Mouse (Mus musculus) heart, postnatal 0 days (tissue): ENCODE measurements around the gene Krt15. TPM values are rescaled to one million over a fixed set of nuclear protein-coding genes. Genes with fewer than 3 reads are reported as not detected.

Experiments used
- ATAC-seq: fragments of 200-750 bp; cut with Nextera tagmentation; 2 replicates; pipeline ENCODE4 v1.8.0; 2017; ENCODE audit warnings: low read depth, moderate number of reproducible peaks, moderate library complexity; ENCODE audit not compliant: insufficient read depth
- DNase-seq: peaks from one replicate; pipeline ENCODE4 v3.0.0-alpha.2; 2016; ENCODE audit warnings: low spot score
- H3K27ac ChIP-seq: fragments of 300-500 bp; sonication (generic); 2 replicates; pipeline ENCODE4 v1.5.1; 2014; ENCODE audit warnings: low read depth, mild to moderate bottlenecking
- H3K27me3 ChIP-seq: fragments of 300-500 bp; sonication (generic); 2 replicates; pipeline ENCODE4 v1.6.1; 2014; ENCODE audit warnings: low read length, mixed read lengths; ENCODE audit not compliant: control insufficient read depth, insufficient read depth
- H3K36me3 ChIP-seq: fragments of 300-500 bp; sonication (generic); replicated peaks from 2 replicates; pipeline ENCODE4 v1.6.1; 2014; ENCODE audit warnings: low read length, mixed read lengths; ENCODE audit not compliant: control insufficient read depth, insufficient read depth
- H3K4me1 ChIP-seq: fragments of 300-500 bp; sonication (generic); 2 replicates; pipeline ENCODE4 v1.6.1; 2014; ENCODE audit warnings: antibody characterized with exemption; ENCODE audit not compliant: control insufficient read depth, insufficient read depth
- H3K4me2 ChIP-seq: fragments of 300-500 bp; sonication (generic); 2 replicates; pipeline ENCODE4 v1.6.1; 2014; ENCODE audit warnings: low read depth, mild to moderate bottlenecking, low read length, moderate library complexity
- H3K4me3 ChIP-seq: fragments of 300-500 bp; sonication (generic); 2 replicates; pipeline ENCODE4 v1.5.1; 2014; ENCODE audit warnings: low read depth, low read length
- H3K9ac ChIP-seq: fragments of 300-500 bp; sonication (generic); replicated peaks from 2 replicates; pipeline ENCODE4 v1.6.1; 2014; ENCODE audit warnings: low read depth, low read length, mixed read lengths
- H3K9me3 ChIP-seq: fragments of 300-500 bp; sonication (generic); replicated peaks from 2 replicates; pipeline ENCODE4 v1.6.1; 2016; ENCODE audit warnings: low read length; ENCODE audit not compliant: control insufficient read depth
- CTCF ChIP-seq: IDR thresholded peaks from 2 replicates; pipeline ENCODE4 v1.5.1; 2016; ENCODE audit warnings: antibody characterized with exemption, control low read depth, low read depth
- EP300 ChIP-seq: IDR thresholded peaks from 2 replicates; pipeline ENCODE4 v1.6.1; 2016; ENCODE audit warnings: antibody characterized with exemption, low read depth
- WGBS: fragments of 180-500 bp; shearing (Covaris S2); extraction: QIAGEN DNeasy Blood & Tissue Kit; methylation state at CpG from one replicate; pipeline ENCODE4 v1.1.7; 2014; 5-methylcytosine and 5-hydroxymethylcytosine counted together
- polyA plus RNA-seq: library from polyadenylated mRNA; unstranded; fragments of >200 nt; fragmentation: Nextera tagmentation; extraction: Ambion mirVana; gene quantifications from 2 replicates; pipeline ENCODE4 v1.2.1, GENCODE M21; 2015
- total RNA-seq: library from RNA; depleted of rRNA; stranded (reverse); fragments of >200 nt; gene quantifications from 2 replicates; pipeline ENCODE4 v1.2.3, GENCODE M21; 2014; ENCODE audit warnings: low replicate concordance

Krt15 gene
- total and polyA plus RNA-seq, 2 experiments from 2014 or later, result 0.40 to 8.1 TPM

- Histone ChIP-seq H3K4me2 (no peak overlapping the region), H3K9ac (no peak overlapping the region), H3K4me3 (no peak overlapping the region), H3K4me1 (no peaks in the 10 kb centered on the region), H3K27ac (no peak overlapping the region), H3K9me3 (no peaks in the 10 kb centered on the region), H3K36me3 (no peaks in the 10 kb centered on the region), H3K27me3 (no peaks in the 10 kb centered on the region)
- TF ChIP-seq CTCF (no peak), EP300 (no peak)
- ATAC-seq (no peak), DNase-seq (no peak)
- WGBS, result 40% methylated on average over 5 of the region's 5 CpGs
These were observed 15.4 kb downstream of the Krt15 start for GRCm38 (mm10) chr11:100120331-100120730.

- no peaks in the 10 kb centered on the region for H3K9me3 ChIP-seq
- no peak overlapping the region for H3K4me3 ChIP-seq
- H3K9ac ChIP-seq, result no peak overlapping the region
- no peak overlapping the region for H3K4me2 ChIP-seq
- H3K36me3 ChIP-seq, result no peaks in the 10 kb centered on the region
- 62% methylated on average over 2 of the region's 2 CpGs for WGBS
- TF ChIP-seq EP300 (no peak), CTCF (no peak)
- no peaks in the 10 kb centered on the region for H3K4me1 ChIP-seq
- H3K27me3 ChIP-seq, result no peaks in the 10 kb centered on the region
- no peak overlapping the region for H3K27ac ChIP-seq
- no peak for ATAC-seq
- DNase-seq, result no peak
These were observed 22.0 kb downstream of the Krt15 start for GRCm38 (mm10) chr11:100113742-100114029.

- Histone ChIP-seq H3K36me3 (no peaks in the 10 kb centered on the region), H3K27me3 (no peaks in the 10 kb centered on the region), H3K4me2 (no peak overlapping the region), H3K27ac (no peak overlapping the region), H3K4me3 (no peak overlapping the region), H3K9me3 (no peaks in the 10 kb centered on the region), H3K4me1 (no peaks in the 10 kb centered on the region), H3K9ac (no peak overlapping the region)
- no peak for ATAC-seq
- WGBS, result 73% methylated on average over 11 of the region's 11 CpGs
- no peak for DNase-seq
- TF ChIP-seq CTCF (no peak), EP300 (no peak)
These were observed 22.6 kb downstream of the Krt15 start for GRCm38 (mm10) chr11:100112935-100113741.

GRCm38 (mm10) chr11:100105576-100106122, 30.1 kb downstream of the Krt15 start, which contains the start of gene Krt36:
Gene Krt36, minus strand, starts transcription at chr11:100105626.
- H3K9ac ChIP-seq, result no peak within 1 kb of the TSS
- no peaks in the 10 kb centered on the region for H3K9me3 ChIP-seq
- no peak within 1 kb of the TSS for H3K4me3 ChIP-seq
- H3K27me3 ChIP-seq, result no peaks in the 10 kb centered on the region
- H3K4me2 ChIP-seq, result no peak within 1 kb of the TSS
- H3K4me1 ChIP-seq, result no peaks in the 10 kb centered on the region
- TF ChIP-seq CTCF (no peak), EP300 (no peak)
- WGBS, result 83% methylated on average over 6 of the region's 6 CpGs
- ATAC-seq (no peak), DNase-seq (no peak)
- no peak within 1 kb of the TSS for H3K27ac ChIP-seq
- no peaks in the 10 kb centered on the region for H3K36me3 ChIP-seq

GRCm38 (mm10) chr11:100102693-100103429, 32.9 kb downstream of the Krt15 start:
- no peak overlapping the region for H3K9ac ChIP-seq
- no peaks in the 10 kb centered on the region for H3K9me3 ChIP-seq
- H3K27ac ChIP-seq, result no peak overlapping the region
- no peaks in the 10 kb centered on the region for H3K36me3 ChIP-seq
- no peaks in the 10 kb centered on the region for H3K27me3 ChIP-seq
- no peak overlapping the region for H3K4me2 ChIP-seq
- WGBS, result 48% methylated on average over 15 of the region's 15 CpGs
- no peak for ATAC-seq
- no peaks in the 10 kb centered on the region for H3K4me1 ChIP-seq
- TF ChIP-seq CTCF (no peak), EP300 (no peak)
- H3K4me3 ChIP-seq, result no peak overlapping the region
- DNase-seq, result no peak
